Mouse (Mus musculus) adrenal gland, postnatal 10 days (tissue): Measurements from ENCODE around the gene 4931428F04Rik. TPM values are rescaled to one million over a fixed set of nuclear protein-coding genes. Genes with fewer than 3 reads are reported as not detected.
"Not testable (repeated sequence)": the region's sequence is repeated elsewhere in the genome, so short reads cannot be mapped to it uniquely, and the experiment has no call there.

Source experiments
- DNase-seq: peaks from one replicate; pipeline ENCODE4 v3.0.0; 2021; ENCODE audit warnings: mixed read lengths
- total RNA-seq, 2 experiments: library from RNA; stranded (reverse); gene quantifications; 2 replicates each; pipeline ENCODE4 v1.2.3; 2021

Gene 4931428F04Rik
- total RNA-seq, 2 experiments from 2014 or later: 4.8 to 6.9 TPM

GRCm38 (mm10) chr8:105260371-105261099, 29.1 kb downstream of the 4931428F04Rik start:
- no peak for DNase-seq

DNA sequence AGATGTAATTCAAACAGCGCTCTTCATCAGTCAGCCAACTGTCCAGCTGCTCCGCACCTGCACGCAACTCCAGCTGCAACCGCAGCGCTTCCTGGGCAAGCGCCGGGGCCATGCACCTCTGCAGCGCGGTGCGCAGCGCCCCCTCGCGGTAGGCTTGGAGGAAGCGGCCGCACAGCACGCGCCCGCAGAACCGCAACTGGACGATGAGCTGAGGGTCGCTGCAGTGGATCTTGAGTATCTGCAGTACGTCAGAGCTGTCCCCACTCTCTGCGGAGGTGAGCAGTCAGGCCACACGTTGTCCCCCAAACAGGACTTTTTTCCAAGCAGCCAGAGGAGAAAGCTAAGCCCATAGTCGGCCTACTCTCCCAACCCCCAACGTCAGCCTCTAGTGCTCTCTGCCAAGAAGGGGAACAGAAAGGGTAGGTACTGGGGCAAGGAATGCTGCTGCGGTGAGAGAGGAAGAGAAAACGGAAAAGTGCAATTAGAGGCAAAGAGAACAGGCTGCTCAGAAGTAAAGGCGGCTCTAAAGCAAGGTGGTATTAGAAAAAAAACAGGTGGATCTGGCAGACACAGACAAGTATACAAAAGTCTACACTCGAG, 29.8 kb downstream of the 4931428F04Rik start:
- DNase-seq: peak; percentile 90

DNA sequence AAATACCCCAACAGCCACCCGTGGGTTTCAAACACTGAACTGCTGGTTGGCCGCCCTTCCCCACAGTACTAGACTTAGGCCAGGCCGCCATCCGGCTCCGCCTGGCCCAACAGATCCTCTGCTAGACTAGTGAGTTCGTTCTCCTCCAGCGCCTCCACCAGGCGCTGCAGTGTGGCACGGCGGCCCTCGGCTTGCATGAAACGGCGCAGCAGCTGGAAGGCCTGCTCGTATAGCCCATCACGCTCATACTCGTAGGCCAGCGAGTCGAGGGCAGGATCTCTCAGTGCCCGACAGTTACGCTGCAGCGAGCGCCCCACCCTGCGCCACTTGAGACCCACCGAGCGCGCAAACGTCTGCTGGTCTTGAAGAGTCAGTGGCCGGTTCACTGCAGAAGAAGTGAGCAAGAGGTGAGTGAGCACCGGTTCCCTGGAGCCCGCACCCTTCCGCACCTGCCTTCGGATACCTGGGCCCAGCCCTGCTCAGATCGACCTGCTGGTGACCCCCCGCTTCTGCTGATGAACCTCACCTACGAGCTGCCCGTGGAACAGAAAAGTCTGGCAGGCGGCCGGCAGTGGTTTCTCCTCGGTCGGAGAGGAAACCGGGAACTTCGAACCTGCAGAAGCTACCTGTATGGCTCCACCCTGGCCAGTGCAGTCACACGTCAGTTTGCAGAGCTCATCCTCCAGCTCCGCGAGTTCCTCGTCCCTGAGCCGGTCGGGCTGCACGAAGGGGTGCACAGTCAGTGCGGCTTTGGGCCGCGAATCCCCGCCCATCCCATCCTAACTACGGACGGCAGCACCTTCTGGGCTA, 30.5 kb downstream of the 4931428F04Rik start:
- peak; percentile 38 for DNase-seq

GRCm38 (mm10) chr8:105257318-105258114, 32.1 kb downstream of the 4931428F04Rik start:
- DNase-seq: no peak

DNA sequence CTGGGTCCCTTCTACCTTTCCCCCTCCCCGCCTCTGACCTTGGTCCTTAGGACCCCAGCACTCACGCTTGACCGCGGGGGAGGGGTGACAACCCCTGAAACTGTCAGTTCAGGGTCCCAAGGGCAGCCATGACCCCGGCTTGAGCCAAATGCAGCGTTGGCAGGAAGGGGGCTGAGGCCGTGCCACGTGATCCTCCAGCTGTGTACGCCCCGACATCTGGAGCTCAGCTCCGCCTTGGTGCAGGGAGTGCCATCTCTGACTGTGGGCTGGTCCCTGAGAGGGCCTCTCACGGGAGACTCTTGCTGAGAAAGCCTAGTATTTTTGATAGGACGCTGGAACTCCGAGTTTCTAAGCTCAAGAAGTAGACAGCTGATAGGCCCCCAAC, 34.7 kb downstream of the 4931428F04Rik start, which contains the start of gene B3gnt9:
Gene B3gnt9, minus strand, starts transcription at position 188 of the 385 bp plus-strand sequence.
- peak; percentile 62 for DNase-seq

- peak; percentile 94 for DNase-seq
Measured at GRCm38 (mm10) chr8:105254152-105254965, 35.3 kb downstream of the 4931428F04Rik start.

DNA sequence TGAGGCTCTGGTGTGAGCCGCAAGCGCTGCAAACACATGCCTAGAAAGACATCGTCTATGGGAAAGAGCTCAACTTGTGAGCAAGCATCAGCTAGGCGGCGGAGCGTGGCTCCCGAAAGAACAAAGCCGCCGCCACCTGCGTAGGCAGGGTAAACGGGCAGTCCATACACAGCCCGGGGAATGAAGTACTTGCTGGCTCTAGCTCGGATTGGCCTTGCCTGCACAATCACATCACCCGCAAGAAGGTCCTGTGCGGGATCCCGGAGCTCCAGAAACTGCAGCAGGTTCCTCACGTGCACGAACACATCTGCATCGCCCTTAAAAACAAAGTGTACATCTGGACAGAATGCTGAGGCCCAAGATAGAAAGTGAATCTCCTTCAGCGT, 35.9 kb downstream of the 4931428F04Rik start:
- no peak for DNase-seq

DNA sequence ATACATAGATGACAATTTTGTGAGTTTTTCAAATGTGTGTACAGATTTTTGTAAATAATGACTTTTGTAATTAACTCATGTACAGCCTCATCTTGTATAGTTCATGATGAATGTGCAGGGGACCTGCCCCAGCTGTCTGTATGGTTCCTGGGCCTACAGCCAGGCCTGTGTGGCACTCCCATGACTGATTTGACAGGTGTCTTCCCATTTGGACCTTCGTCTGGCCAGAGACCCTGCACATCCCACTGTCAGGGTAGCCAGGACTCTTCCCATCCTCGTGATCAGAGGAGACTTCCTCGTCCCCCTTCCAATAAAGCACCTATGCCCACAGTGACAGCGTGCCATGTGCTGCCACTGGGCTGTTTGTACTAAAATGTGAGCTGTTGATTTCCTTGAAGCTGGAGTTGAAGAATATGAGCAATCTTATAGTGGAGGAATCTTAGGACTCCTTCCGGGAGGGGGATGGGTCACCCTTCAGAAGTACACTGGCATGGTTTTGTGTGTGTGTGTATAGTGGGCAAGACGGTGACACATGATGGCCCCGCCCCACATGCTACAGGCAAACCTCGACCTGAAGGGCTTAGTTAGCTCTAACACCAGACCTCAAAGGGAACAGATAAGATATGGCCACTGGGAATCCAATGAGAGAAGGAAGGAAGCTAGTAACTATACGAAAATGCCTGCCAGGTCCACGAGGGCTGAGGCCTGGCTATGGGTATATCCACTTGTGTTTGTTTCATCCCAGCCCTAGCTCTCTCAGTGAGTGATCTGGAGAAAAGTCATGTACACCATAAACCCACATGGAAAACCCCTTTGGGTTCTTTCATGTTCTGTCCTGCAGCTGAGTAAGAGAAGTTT, 36.8 kb downstream of the 4931428F04Rik start:
- DNase-seq: no peak

DNA sequence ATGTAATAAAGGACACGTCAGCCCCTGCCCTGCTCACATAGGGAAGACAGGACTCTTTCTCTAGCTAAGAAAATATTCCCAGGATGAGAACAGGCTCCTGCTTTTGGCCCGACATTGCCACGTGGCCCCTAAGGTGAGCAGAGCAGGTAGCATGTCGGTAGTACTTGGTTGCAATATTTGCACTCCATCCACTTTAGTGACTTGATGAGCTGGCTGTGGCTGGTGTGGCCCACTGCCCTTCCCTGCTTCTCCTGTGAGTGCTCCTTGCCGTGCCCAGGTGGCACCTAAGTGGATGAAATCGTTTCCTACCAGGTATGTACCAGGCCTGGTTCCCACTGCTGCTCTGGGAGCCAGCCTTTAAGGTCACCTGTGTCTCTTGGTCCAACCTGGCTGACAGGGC, 37.7 kb downstream of the 4931428F04Rik start:
- DNase-seq: no peak

GRCm38 (mm10) chr8:105241016-105241415, 48.6 kb downstream of the 4931428F04Rik start:
- DNase-seq: no peak

DNA sequence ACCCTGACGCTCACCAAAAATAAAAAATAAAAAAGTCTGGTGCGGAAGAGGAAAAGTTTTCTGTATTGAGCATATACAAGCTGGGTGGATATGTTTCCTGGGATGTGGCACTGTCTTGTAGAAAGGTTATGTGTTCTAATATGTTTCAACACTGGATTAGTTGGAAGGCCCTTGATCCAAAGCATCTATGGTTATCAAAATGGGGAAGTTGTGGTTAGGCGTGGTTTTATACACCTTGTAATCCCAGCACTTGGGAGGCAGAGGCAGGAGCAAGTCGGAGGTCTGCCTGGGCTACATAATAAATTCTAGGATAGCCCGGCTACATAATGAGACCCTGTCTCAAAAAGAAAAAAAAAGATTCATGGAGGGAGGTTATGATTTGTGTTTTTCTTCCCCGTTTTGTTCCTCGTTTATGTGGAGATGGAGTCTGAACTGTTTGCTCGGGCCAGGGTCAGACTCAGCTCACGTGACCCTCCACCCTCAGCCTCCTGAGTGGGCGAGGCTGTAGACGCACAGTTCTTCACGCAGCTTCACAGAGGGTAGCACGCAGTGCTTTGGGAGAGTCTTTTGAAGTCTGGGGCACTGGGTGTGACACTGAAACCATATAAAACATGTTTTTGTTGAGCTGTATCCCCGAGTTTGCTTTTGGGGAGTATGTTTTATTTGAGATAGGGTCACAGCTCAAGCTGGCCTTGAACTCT, 52.1 kb downstream of the 4931428F04Rik start:
- no peak for DNase-seq

DNA sequence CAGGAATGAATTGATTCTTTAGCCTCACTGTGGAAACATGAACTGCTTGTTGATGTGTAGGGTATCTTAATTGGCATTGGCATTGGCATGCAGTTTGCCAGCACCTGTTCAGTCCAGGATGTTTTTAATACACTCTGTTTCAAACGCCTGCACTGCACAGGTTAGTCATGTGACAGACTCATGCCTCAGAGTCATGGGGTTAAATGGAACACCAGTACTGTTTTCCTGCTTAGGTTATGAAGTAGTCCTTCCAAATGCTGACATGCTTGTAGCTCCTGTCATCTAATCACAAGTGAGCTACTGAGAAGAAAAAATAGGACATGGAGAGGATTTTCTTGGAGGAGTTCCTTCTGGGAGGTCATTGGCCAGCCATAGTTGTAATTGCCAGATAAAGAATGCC, 54.5 kb downstream of the 4931428F04Rik start:
- no peak for DNase-seq

DNA sequence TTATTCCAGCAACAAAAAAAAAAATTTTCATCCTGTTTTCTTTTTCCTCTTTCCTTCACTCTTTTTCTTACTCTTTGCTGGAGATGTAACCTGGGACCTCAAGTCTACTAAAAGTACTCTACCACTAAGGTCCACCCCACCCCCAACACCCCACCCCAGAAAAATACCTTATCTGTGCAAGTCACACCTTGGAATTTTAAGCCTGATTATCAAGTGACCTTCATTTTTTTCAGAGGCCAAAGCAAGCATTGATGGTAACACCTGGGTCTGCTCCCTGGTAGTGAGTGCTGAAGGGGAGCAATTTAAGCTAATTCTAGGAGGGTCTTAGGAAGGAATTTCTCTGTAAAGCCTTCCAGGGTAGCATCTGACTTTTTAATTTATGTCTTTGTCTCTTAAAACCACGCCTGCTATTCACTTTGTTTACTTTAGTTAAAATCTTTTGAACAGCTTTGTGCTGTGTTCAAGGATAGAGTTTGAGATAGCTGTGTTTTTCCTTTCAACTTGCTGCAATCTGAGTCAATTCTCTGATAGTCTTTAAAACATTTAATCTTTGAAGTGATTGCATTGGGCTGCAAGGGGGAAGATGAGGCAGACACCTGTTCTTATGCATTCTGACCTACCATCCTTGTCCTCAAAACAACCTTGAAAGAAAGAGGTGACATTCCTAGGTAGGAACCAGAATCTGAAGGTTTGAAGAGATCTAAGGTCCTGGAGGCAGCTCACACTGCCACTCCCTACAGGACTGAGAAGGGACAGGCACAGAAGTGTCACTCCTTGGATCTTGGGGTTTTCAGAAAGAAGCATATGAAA, 56.3 kb downstream of the 4931428F04Rik start:
- DNase-seq: no peak

GRCm38 (mm10) chr8:105232321-105232693, 57.4 kb downstream of the 4931428F04Rik start:
- not testable (repeated sequence) for DNase-seq

DNA sequence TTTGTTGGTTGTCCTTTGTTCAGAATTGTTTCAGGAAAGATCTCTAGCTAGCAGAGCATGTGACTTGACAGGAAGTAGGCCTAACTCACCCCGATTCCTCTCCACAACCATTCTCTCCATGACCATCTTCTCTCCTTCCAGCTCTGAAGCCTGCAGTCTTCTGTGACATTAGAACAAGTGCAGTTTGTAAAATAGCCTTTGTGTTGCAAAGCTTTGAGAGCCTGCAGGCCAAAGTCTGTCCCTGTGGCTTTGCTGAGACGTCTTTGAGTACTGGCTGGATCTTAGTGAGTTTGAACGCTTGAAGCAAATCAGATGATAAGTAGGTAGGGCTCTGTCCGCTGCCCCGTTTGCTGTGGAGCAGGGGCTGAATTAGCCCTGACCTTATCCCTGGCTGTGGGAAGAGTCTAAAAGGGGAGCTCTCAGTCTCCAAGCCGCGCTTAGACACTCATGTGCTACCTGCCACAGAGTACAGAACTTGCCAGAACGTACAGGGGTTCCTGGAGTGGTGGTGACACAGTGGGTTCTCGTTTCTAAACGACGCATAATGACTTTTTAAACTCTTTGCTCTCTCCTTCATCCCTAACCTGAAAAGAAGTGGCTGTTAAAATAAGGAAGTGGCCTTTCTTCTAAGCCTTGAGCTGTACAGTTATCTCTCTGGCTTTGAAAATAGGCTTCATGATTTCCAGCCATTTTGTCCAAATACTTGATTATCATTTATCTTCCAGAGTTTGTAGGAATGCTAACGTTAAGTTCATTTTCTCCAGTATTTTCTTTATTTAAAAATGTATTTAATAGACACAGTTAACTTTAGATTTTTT, 58.0 kb downstream of the 4931428F04Rik start:
- DNase-seq: no peak
